Mouse (Mus musculus): ENCODE results near the gene Chat.

GRCm38 (mm10) chr14:32364359-32364758, 101.4 kb downstream of the Chat start:
- TF ChIP-seq POLR2A (IDR thresholded peaks at IDR 0.05; ENCODE audit: extremely low read depth, insufficient read depth, low read length), result no peak
- TF ChIP-seq CTCF (IDR thresholded peaks at IDR 0.05; ENCODE audit: low read depth, low read length), result no peak
